Mouse (Mus musculus) adrenal gland, postnatal 36 days (tissue): ENCODE data around the gene Armc9. TPM values are rescaled to one million over a fixed set of nuclear protein-coding genes. Genes with fewer than 3 reads are reported as not detected.

ENCODE experiments used
- DNase-seq, 2 experiments: peaks; one replicate each; pipeline ENCODE4 v3.0.0; 2021; ENCODE audit warnings: mixed read lengths in 1 of 2
- total RNA-seq, 2 experiments: library from RNA; stranded (reverse); gene quantifications; 2 replicates each; pipeline ENCODE4 v1.2.3; 2021

Gene Armc9
- total RNA-seq, 2 experiments from 2014 or later, result 9.3 to 9.6 TPM

GRCm38 (mm10) chr1:86312269-86312668 is 157.7 kb downstream of the Armc9 start:
- no peak for DNase-seq

- no peak for DNase-seq
Measured at GRCm38 (mm10) chr1:86313096-86313771, 158.7 kb downstream of the Armc9 start.

- peak; percentile 28 to 54 for DNase-seq
Measured at GRCm38 (mm10) chr1:86313772-86314125, 159.2 kb downstream of the Armc9 start.

- no peak for DNase-seq
Measured at GRCm38 (mm10) chr1:86320822-86321413, 166.3 kb downstream of the Armc9 start.

Other genes with a start within 250 kb of the Armc9 start
- gene 4933407L21Rik, start 226.3 kb upstream of the Armc9 start, total RNA-seq, result not detected
- gene Gpr55, start 193.8 kb upstream of the Armc9 start, total RNA-seq, result 1 to 10 TPM; 2.7 to 2.8 TPM
- gene Spata3, start 138.0 kb upstream of the Armc9 start, total RNA-seq, result not detected
- gene 2810459M11Rik, start 108.9 kb upstream of the Armc9 start, total RNA-seq, result under 1 TPM; 0.16 to 0.17 TPM
- gene Psmd1, start 90.4 kb upstream of the Armc9 start, total RNA-seq, result 100 to 1,000 TPM; 122 to 128 TPM
- under 1 TPM in 1 of 2 experiments, not detected in 1; 0.13 TPM for gene Htr2b, start 42.8 kb upstream of the Armc9 start, total RNA-seq
- 1 to 10 TPM; 3.0 to 4.1 TPM for gene Gm21972, start 21.1 kb upstream of the Armc9 start, total RNA-seq
- gene B3gnt7, start 148.1 kb downstream of the Armc9 start, total RNA-seq, result under 1 TPM; 0.13 to 0.17 TPM
- gene Ncl, start 204.6 kb downstream of the Armc9 start, total RNA-seq, result 100 to 1,000 TPM; 222 to 234 TPM